Mouse (Mus musculus): ENCODE measurements at regions not wholly inside any gene's neighbourhood (a gene's known extent, or its start where the extent isn't known, plus 50 kb on each side); places are given as distances from the start of the nearest gene placed in this dataset.

DNA sequence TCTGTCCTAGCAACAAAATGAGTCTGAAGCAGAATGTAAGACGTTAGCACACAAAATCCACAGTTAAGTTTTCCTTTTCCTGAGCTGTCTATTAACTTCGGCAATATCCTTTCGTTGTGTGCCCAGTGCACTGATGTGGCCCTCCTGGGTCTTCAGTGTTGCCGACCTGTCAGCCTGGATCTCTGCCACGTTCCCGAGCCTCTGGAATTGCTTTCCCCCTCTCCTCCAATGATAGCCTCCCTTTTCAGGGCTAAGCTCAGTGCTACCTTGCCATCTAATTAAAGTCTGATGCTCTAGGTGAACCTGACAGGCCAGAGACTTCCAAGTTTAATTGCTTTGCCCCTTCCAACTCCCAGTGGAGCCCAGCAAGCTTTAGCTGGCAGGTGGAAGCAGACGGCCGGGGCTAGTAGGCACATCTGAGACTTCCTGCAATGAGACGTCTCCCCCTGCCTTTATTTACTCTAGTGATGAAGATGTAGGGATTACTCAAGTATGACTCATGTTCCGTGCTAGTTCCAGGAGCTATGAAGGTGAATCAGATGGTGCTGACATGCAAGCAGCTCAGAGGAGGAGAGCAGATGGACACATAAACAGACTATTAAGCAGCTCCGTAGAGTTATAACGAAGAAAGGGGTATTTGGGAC lies 894.3 kb upstream of the Car8 start:
- no peak for DNase-seq (ENCODE audit: low read depth, low spot score)

DNA sequence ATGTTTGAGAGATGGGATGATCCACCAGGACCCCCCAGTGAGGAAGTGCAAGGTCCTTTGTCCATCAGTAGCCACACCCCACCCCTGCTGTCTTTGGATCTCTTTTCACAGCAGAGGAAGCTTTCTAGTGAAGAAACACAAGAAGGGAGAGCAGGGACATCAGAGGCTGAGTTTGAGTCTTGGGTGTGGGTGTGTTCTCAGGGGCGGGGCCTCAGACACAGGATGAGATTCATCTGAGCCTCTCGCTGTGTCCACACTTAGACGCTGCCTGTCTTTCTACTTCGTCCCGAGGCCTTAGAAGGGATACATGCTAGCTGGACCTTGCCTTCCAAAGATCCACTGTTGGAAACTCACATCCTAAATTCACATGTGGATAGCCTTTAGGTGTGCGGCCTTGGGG lies 893.5 kb upstream of the Car8 start:
- DNase-seq (ENCODE audit: low read depth, low spot score): no peak

DNA sequence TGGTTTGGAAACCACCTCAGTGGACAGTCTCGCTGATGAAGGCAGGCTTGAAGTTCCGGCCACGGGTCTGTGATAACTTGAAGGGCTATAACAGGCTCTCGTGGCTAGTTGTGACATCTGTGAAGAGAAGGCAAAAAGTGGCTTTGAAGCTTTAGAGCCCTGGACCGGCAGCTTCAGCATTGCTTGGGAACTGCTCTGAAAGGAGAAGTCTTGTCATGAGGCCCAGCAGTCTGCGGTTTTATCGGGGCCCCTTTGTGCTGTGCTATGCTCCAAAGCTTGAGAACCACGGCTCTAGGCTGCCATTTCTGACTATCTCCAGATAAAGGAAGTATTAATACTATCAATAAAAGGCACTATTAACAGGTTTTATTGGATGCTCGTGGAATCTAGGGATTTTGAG lies 892.8 kb upstream of the Car8 start:
- no peak for DNase-seq (ENCODE audit: low read depth, low spot score)

DNA sequence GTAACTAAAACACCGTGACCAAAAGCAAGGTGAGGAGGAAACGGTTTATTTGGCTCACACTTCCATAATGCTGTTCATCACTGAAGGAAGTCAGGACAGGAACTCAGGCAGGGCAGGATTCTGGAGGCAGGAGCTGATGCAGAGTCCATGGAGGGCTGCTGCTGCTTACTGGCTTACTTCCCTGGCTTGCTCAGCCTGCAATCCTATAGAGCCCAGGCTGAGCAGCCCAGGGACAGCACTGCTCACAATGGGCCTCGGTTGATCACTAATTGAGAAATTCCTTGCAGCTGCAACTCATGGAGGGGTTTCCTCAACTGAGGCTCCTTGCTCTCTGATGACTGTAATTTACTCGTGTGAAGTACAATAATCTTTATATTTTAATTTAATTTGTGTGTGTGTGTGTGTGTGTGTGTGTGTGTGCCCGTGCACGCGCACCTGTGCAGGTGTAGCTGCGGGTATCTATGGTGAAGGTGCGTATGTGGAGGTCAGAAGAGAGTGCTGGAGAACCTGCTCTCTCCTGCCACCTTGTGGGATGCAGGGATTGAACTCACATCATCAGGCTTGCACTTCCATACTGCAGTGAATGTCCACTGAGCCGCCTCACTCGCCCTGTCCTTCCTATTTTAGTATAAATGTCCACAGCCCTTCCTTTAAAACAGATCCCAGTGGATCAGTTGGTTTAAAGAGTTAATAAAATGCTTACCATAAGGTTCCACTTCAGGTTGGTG lies 886.6 kb upstream of the Car8 start:
- DNase-seq (ENCODE audit: low read depth, low spot score): no peak

DNA sequence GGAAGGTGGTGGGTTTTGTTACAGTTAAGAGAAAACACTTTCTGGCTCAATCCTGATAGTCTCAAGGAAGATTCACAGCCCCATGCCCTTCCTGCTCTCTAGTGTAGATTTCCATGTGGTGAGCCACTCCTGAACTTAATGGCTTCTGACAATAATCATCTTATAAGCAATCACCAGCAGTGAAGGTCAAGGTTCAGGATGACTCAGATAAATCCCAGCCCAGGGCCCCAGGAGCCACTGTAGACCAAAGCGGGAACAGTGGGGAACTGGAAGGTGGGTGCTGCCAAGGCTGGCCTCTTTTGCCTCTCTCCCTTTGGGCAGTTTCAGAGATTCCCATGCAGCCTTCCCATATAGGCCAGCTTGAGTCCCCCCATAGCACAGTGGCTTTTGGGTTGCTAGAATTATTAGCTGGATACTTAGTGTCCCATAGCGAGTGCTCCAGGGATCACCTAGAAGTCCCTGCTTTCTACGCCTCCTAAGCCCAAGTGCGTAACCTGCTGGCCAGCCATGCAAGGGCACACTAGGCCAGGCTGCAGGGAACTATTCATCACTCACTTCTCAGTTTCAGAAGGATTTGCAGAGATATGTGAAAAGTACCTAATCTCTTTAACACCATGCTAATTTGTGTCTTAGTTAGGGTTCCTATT lies 885.9 kb upstream of the Car8 start:
- no peak for DNase-seq (ENCODE audit: low read depth, low spot score)

DNA sequence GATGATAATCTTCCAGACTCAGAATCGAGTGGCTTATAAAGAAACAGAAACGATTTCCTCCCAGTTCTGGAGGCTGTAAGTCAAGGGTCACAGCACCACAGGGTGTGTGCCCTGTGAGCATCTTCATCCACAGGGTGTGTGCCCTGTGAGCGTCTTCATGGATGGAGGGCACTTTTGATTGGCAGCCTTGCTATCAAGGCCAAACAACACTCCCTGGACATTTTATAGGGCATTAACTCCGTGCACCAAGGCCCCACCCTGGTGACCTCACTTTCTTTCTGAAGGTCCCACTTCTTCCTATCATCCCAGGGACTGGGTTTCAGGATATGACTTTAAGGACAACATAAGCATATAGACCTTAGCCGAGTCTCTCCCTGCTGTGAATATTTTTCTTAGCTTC lies 885.3 kb upstream of the Car8 start:
- no peak for DNase-seq (ENCODE audit: low read depth, low spot score)

DNA sequence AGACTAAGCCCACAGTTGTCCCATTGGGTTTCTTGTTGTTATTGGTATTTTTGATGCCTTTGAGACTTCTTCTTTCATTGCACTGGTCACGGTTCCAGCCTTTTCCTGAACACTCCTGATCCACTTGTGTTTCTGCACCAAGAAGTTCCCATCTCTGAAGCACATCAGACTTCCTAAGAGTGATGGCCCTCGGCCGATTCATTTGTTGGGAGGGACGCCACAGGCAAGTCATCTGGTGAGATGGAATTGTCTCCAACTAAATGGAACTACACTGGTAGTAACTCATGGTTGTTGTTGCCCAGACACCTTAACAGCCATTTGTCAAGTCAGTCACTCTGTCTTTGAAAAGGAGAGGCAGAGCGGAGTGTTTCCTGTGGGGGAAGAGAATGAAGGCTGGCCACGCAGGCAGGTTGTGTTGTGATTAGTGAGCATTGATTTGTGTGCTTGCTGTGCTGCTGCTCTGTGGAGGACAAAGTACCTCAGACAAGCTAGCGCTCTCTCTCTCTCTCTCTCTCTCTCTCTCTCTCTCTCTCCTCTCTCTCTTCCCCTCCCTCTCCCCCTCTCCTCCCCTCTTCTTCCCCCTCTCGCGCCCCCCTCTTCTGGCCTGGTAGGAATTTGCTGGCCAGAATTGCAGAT lies 884.7 kb upstream of the Car8 start:
- DNase-seq (ENCODE audit: low read depth, low spot score): no peak

DNA sequence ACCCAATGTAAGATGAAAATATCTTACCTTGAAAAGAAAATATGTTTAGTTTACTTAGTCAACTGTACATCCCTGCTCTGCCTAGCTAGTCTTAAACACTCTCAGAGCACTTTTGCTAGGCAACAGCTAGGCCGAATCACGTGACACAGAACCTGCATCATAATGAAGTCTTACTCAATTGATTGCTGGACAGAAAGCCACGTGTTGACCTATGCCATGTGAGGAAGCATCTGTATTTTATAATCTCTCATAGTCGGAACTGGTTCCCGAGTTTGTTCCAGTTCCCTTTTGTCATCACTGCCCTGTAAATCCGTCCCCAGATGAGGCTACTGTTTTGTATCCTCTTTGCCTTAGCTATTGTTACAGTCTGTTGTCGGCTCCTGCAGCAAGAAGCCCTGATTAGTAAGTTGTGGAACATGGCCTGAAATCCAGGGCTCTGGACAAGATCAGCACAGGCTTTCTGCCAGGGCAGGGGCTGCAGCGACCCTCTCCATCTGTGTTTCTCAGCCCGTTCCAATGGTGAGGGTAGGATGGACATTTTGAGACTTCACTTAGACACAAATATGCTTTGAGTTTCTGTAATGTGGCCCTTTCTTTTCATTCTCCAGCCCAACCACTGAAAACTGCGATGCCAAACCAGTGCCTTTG lies 883.9 kb upstream of the Car8 start:
- DNase-seq (ENCODE audit: low read depth, low spot score): no peak

DNA sequence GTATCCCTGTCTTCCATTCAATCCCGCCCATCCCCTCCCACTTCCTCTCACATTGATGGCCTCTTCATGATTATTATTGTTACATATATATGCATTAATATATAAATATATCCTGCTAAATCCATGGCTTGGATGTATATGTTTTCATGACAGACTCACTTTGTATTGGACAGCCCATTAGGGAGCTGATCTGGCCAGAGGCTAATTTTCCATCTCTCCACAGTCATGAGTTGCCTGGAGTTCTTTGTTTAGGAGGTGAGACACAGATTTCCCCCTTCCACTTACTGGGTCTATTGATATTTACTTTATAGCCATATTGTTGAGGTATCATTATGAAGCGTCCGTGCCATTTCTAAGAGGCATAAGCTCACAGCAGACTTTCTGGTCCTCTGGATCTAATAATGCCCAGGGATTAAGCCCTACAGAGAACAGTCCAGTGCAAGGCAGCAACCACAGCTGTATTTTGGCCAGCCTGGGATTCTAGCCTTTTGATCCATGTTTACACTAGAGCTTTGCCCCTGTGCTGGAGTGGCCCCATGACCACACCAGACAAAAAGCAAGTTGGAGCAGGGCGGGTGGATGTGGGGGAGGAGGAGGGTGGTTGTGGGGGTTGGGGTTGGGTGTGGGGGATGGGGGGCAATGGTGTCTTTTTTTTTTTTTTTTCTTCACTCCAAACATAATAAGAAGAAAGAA lies 878.3 kb upstream of the Car8 start:
- no peak for DNase-seq (ENCODE audit: low read depth, low spot score)

DNA sequence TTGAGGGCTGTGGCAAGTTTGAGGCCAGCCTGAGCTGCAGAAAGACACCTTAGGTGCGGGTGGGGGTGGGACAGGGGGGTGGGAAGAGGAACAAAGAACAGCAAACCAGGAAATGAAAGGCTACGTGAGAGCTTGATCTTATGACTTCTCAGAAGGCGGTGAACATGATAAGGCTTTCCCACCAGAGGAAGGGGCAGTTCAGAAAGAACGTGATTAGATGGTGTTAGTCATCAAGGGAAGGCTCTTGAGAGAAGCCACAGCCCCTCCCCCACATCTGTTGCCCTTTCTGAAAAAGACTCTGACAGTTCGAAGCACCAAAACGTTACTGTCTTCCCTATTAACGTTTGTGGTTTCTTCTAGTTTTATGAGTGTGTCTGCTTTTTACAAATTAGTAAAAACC lies 877.0 kb upstream of the Car8 start:
- DNase-seq (ENCODE audit: low read depth, low spot score): no peak

DNA sequence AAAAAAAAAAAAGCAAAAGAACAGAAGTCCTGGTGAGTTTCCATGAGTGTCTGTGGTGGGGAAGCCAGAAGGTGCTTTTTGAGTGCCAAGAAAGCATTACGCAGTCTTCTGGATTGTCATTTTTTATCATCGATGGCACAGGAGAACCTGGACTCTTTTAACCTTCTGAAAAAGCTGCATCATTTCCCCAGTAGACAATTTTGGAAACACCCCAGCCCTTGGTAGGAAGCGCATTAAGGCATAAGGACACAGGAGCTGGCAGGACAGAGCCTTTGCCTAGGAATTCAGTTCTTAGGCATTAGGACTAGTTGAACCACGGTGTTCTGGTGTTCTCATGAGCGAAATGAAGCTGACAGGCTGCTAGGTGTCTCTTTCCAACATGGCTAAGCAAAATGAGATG lies 875.1 kb upstream of the Car8 start:
- no peak for DNase-seq (ENCODE audit: low read depth, low spot score)

DNA sequence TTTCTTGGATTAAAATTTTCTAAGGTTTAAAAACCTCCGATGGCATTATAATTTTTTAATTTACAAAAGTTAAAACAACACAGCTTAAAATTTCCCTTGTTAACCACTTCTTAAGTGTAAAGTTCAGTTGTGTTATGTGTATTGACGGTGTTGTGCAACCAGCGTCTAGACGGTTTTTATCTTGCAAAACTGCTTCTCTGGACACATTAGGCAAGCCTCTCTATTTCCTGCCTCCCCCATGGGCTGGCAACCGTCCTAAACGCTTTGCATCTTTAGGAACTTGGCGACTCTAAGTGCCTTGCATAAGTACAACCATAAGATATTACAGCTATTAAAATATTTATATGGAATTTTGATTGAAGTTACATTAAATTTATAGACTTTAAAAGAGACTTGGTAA lies 871.5 kb upstream of the Car8 start:
- DNase-seq (ENCODE audit: low read depth, low spot score): no peak

DNA sequence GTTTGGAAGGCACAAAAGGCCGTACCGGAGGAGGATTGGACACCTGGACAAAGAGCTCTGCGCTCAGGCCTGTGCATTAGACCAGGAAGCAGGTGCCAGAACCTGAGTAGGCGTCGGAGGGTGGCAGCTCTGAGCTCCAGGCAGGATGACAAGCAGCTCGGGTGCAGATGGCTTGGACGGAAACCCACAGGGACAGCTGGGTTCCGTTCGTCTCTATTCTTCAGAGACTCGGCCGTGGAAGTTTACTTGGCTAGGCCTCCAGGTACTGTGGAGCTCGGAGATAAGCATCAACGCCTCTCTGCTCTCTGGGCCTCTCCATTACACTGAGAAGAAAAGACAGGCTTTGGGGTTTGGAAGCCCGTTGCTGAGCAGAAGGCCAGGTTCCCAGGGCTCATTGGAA lies 868.5 kb upstream of the Car8 start:
- DNase-seq (ENCODE audit: low read depth, low spot score): no peak

DNA sequence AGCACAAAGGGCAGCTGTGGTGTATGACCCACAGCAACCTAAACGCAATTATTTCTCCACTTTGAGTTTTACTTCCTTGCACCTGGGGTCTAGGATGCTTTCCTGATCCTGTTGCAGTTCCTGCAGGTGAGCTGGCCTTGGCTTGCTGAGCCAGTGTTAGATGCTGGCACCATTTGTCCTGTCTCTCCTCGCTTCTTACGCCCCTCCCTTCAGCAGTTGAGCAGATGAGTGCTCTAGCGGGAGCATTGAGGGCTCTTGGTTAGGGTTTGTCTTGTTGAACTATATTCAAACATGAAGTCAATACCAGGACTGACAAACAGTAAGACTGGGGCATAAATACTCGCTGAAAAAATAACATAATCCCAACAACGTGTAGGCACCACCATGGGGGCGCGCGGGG lies 867.9 kb upstream of the Car8 start:
- no peak for DNase-seq (ENCODE audit: low read depth, low spot score)

DNA sequence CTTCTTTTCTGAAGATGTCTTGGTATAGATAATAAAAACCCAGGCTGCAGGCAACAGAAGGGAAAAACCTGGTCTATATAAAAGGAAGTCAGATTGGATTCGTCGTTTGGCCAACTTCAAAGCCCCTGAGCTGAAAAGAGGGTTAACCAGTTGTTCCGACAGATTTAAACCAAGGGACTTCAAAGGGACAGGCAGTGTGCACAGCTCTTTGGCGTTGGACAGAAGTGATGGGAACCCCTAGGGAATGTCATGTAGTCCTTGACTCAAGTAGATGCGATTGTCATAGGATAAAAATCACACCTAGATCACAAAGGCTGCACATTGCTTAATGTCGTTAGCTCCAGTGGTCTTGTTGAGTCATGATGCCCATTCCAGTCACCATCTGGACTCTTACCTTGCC lies 865.8 kb upstream of the Car8 start:
- no peak for DNase-seq (ENCODE audit: low read depth, low spot score)

DNA sequence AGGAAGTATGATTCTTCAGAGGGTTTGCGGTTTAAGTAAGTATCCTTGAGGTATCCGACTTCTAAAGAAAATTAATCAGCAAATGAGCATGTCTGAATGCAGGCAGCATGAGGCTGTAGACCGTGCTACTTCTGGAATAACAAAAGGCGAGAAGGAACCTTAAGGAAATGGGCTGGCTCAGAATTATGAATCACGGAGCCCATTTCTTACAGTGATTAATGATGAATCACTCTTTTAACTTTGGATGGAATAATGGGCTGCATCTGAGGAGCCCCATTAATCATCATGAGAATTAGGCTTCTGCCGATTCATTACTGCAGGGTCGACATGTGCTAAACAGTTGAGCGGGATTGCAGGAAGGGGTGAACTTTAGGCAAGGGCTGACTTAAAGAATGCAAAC lies 865.1 kb upstream of the Car8 start:
- no peak for DNase-seq (ENCODE audit: low read depth, low spot score)

DNA sequence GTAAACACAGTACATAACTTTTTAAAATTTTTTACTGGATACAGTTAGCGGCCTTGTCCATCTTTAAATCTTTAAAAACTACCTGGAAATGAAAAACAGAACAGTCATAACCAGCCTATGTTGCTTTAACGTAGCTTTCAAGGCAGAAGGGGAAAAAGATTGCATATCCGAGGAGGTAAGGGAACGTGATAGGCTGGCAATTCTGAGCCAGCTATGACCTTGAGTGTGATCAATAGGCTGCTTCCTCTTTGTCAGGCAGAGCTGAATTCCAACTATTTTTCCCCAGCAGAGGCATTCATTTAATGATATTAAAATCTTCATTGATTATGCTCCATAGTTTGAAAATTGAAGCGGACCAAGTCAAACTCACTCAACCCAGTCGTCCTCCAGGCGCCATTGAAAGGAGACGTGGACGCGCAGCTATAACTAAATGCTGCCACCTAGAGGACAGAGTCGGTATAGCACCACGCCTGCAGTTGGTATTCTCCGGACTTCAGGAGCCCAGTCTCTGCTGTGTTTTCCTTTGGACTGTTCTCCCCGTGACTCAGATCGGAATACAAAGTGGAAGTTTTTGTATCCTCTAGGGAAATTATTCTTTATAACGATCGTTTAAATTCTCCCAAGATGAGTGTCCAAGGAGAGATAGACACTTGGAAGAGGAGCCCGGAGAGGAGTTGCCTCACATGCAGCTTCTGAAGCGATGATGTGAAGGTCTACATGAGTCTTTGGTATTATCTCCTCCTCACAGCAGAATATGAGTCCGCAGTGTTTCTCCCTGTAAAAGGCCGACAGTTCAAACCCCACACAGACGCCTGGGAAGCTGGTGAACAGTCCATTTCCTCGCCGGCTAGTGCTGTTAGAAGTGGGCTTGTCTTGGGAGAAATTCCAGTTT lies 858.2 kb upstream of the Car8 start:
- DNase-seq (ENCODE audit: low read depth, low spot score): peak; percentile 78

DNA sequence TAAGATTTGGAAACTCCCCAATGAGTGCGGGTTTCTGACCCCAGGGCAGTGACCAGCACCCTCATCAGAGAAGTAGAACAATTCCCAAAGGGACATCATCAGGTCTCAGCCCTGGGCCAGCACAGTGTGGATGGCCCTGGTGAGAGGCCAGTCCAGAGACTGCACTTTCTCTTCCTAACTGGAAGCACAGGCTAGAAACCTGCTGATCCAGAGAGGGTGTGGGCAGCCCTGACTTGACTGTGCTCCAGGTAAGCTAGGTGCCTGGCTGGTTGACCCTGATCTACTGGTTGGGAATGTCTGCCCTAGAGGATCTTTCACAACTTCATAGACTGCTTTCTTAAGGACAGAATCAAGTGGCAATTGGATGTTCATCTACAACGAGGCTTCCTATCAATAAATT lies 857.4 kb upstream of the Car8 start:
- no peak for DNase-seq (ENCODE audit: low read depth, low spot score)

DNA sequence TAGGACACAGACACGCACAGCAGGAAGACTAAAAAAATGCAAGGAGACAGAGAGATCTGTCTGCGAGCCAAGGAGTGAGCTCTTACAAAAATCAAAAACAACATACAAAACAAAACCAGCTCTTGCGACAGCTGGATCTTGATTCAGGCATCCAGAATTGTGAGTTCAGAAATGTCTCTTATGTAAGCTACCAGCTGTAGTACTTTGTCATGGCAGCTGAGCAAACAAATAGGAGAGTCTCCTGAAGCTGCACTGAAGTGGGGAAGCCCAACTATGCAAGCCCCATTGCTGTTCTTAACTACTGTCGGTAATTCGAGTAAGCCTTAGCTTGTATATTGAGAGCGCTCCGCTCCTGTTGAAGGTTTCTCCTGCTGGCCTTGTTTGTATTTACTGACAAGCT lies 856.8 kb upstream of the Car8 start:
- DNase-seq (ENCODE audit: low read depth, low spot score): peak; percentile 65

DNA sequence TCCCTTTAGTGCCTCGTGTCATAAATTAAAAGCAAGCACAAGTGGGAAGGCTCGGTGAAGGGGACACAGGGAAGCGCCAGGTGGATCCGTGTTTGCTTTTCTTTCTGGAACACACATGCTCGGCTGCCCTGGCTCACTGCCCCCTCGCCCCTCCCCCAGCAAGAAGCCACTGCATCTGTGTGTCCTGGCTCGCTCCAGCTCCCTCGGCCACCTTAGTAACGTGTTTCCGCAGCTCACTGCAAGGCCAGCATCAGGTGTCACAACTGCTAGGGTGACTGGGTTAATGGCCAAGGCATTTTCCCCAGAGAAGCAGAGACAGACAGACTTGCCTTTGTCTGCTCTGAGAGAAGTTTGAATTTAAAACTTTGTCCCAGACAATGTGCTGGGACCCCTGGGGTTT lies 855.7 kb upstream of the Car8 start:
- DNase-seq (ENCODE audit: low read depth, low spot score): peak; percentile 65

DNA sequence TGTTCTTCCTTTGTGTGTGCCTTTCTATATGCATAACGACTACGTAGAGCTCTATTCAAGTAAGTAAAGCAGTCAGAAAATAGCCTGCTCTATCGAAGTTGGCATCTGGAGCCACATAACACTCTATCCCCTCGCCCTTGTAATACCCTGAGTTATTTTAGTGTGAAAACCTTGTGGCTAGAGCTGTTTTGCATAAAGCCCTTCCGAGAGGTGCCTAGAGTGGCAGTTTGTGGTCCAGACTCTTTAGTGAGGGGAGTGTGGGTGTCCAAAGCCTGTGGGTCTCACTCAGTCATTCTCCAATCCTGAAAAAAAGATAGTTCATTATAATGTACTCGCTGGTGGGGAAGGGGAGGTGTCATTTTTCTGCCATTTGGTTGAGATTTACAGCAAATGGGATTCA lies 855.2 kb upstream of the Car8 start:
- no peak for DNase-seq (ENCODE audit: low read depth, low spot score)
